Mouse (Mus musculus): ENCODE results near the gene Pum3. TPM values are rescaled to one million over a fixed set of nuclear protein-coding genes. Genes with fewer than 3 reads are reported as not detected.

The Pum3 gene
- polyA plus RNA-seq (2015; fragmentation: Nextera tagmentation; extraction: Ambion mirVana): 62.5 and 68.2 TPM in 2 replicates

DNA sequence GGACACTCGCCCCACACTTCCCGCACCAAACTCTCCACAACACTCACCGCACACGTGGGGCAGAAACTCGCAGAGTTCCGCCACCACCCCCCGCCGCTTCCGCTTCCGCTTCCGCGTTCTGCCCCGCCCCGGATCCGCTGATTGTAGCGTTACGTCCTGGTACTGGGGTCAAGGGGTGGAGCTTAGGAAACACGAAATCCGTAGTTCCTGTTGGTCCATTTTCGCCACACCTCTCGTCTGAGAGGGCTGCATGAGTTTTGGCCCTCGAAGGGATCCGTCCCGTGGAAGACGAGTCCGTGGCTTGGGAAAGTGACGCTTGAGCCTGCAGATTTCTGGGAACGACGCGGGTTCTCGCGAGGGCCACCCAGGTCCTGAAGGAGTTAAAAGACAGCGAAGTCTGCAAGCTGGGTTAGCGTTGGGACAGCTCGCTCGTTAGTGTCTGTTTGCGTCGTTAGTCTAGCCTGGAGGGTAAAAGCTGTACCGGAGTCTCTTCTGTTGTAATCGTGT, at the start of gene Pum3:
TSS of gene Pum3 (minus strand) at position 81 of the 507 bp plus-strand sequence.
- Histone ChIP-seq H3K9me3 (replicated peaks; ENCODE audit: control insufficient read depth, low read length) (no peaks in the 10 kb centered on the region), H3K27ac (ENCODE audit: low read length) (peak within 1 kb of the TSS; percentile 98), H3K4me2 (ENCODE audit: low read depth, low read length) (peak within 1 kb of the TSS; percentile 80), H3K4me1 (ENCODE audit: control insufficient read depth, insufficient read depth, low read length) (peaks cover 14% of the 10 kb centered on the region; the same call in 1 of the 2 replicates), H3K36me3 (ENCODE audit: control insufficient read depth, insufficient read depth, low read length) (peaks cover 2% of the 10 kb centered on the region; the same call in 1 of the 2 replicates), H3K27me3 (ENCODE audit: control insufficient read depth, insufficient read depth, low read length) (no peaks in the 10 kb centered on the region), H3K9ac (ENCODE audit: low read length) (peak within 1 kb of the TSS; percentile 79), H3K4me3 (replicated peaks; ENCODE audit: low read length) (peak within 1 kb of the TSS; percentile 96)
- ATAC-seq (ENCODE audit: insufficient read depth, low FRiP score): peak; percentile 98
- WGBS: under 1% methylated on average over 40 of the region's 40 CpGs

DNA sequence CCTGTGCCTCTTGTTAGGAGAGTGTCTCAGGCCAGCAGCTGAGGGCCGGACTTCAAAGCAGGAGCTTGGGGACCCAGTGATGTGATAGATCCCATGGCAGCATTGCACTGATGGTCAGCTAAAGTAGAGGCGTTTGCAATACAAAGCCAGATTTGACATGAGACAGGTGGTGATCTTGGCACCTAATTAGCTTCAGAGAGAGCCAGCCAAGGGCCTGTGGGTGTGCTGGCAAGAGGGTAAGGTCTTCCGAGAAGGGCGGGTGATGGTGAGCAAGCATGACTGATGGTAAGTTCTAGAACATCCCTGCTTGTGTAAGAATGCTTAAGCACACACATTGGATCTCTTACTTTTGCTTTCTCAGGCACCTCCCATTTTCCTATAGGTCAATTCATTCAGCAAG, 37.1 kb upstream of the Pum3 start:
- Histone ChIP-seq H3K4me2 (ENCODE audit: low read depth, low read length) (no peak overlapping the region), H3K27me3 (ENCODE audit: control insufficient read depth, insufficient read depth, low read length) (no peaks in the 10 kb centered on the region), H3K9ac (ENCODE audit: low read length) (no peak overlapping the region), H3K27ac (ENCODE audit: low read length) (no peak overlapping the region), H3K9me3 (replicated peaks; ENCODE audit: control insufficient read depth, low read length) (no peaks in the 10 kb centered on the region), H3K4me1 (ENCODE audit: control insufficient read depth, insufficient read depth, low read length) (no peaks in the 10 kb centered on the region), H3K36me3 (ENCODE audit: control insufficient read depth, insufficient read depth, low read length) (no peaks in the 10 kb centered on the region), H3K4me3 (replicated peaks; ENCODE audit: low read length) (no peak overlapping the region)
- 70% methylated on average over 4 of the region's 4 CpGs for WGBS
- no peak for ATAC-seq (ENCODE audit: insufficient read depth, low FRiP score)

DNA sequence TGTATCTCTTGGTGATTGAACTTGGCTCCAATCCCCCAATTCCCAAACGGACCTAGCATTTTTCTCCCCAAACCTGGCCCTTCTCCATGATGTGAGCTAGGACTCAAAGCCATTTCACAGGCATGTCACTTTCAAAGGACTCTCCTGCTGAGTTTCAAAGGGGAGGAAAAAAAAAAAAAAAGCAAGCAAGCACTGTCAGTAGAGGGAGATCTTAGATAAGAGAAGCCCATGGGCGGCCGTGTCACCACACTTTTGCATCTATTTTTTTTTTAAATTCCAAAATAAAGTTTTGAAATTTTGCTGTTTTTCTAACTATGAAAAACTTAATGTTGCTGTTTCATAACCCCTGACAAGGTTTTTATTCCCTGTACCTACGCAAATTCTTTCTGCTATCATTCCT, 33.0 kb upstream of the Pum3 start:
- H3K4me1 ChIP-seq (ENCODE audit: control insufficient read depth, insufficient read depth, low read length): no peaks in the 10 kb centered on the region
- no peak for ATAC-seq (ENCODE audit: insufficient read depth, low FRiP score)
- WGBS: 63% methylated on average over 4 of the region's 4 CpGs

DNA sequence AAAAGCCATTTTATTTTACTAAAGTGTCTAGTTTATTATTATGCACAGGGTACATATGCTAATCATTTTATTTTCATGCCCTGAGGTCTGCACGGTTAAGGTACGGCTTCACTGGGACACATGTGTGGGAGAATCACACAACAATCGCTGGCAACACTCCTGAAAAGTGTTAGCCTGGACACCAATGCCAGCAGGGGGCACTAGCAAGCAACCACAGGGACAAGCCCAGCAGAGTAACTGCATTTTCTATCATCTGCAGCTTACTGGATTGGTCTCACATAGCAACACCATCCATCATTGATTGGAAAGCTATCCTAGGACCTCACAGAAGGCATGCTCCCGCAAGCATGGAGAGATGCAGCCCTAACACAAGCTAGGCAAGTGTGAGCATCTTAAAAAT, 20.8 kb upstream of the Pum3 start:
- ATAC-seq (ENCODE audit: insufficient read depth, low FRiP score): 0 out of 2 replicates have a peak, but pooled peaks have one; percentile 7
- 24% methylated on average over 4 of the region's 4 CpGs for WGBS
- H3K4me2 ChIP-seq (ENCODE audit: low read depth, low read length): no peak overlapping the region
- H3K9me3 ChIP-seq (replicated peaks; ENCODE audit: control insufficient read depth, low read length): no peaks in the 10 kb centered on the region
- H3K36me3 ChIP-seq (ENCODE audit: control insufficient read depth, insufficient read depth, low read length): no peaks in the 10 kb centered on the region
- no peaks in the 10 kb centered on the region for H3K4me1 ChIP-seq (ENCODE audit: control insufficient read depth, insufficient read depth, low read length)
- H3K27me3 ChIP-seq (ENCODE audit: control insufficient read depth, insufficient read depth, low read length): no peaks in the 10 kb centered on the region
- H3K9ac ChIP-seq (ENCODE audit: low read length): no peak overlapping the region
- no peak overlapping the region for H3K27ac ChIP-seq (ENCODE audit: low read length)
- H3K4me3 ChIP-seq (replicated peaks; ENCODE audit: low read length): no peak overlapping the region

More for the DNA sequence above, 33.0 kb upstream of the Pum3 start:
- Histone ChIP-seq H3K36me3 (ENCODE audit: control insufficient read depth, insufficient read depth, low read length) (no peaks in the 10 kb centered on the region), H3K27ac (ENCODE audit: low read length) (no peak overlapping the region), H3K4me3 (replicated peaks; ENCODE audit: low read length) (no peak overlapping the region), H3K9ac (ENCODE audit: low read length) (no peak overlapping the region), H3K9me3 (replicated peaks; ENCODE audit: control insufficient read depth, low read length) (no peaks in the 10 kb centered on the region), H3K4me2 (ENCODE audit: low read depth, low read length) (no peak overlapping the region), H3K27me3 (ENCODE audit: control insufficient read depth, insufficient read depth, low read length) (no peaks in the 10 kb centered on the region)

DNA sequence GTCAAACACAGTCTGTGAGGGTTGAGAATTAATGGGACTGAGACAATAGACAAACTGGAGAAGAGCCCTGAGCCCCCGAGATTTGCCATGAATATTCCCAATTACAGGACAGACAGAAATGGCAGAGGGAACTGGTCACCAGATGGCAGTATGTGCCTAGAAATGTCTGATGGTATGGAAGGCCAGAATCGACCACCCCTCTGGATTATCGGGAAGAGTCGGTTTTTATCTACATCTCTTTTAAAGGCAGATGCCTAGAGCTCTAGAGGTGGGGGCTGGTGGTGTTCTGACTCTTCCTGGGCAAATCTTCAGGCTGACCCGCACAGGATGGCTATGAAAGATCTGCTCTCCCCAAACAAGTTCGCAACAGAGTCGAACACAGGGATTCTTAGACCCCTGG, 17.9 kb upstream of the Pum3 start:
- Histone ChIP-seq H3K9me3 (replicated peaks; ENCODE audit: control insufficient read depth, low read length) (no peaks in the 10 kb centered on the region), H3K27ac (ENCODE audit: low read length) (no peak overlapping the region), H3K4me3 (replicated peaks; ENCODE audit: low read length) (no peak overlapping the region), H3K36me3 (ENCODE audit: control insufficient read depth, insufficient read depth, low read length) (no peaks in the 10 kb centered on the region), H3K4me1 (ENCODE audit: control insufficient read depth, insufficient read depth, low read length) (no peaks in the 10 kb centered on the region), H3K27me3 (ENCODE audit: control insufficient read depth, insufficient read depth, low read length) (no peaks in the 10 kb centered on the region), H3K4me2 (ENCODE audit: low read depth, low read length) (no peak overlapping the region), H3K9ac (ENCODE audit: low read length) (peak overlapping the region; percentile 48; the same call in 1 of the 2 replicates)
- ATAC-seq (ENCODE audit: insufficient read depth, low FRiP score): no peak
- WGBS: 25% methylated on average over 7 of the region's 7 CpGs

DNA sequence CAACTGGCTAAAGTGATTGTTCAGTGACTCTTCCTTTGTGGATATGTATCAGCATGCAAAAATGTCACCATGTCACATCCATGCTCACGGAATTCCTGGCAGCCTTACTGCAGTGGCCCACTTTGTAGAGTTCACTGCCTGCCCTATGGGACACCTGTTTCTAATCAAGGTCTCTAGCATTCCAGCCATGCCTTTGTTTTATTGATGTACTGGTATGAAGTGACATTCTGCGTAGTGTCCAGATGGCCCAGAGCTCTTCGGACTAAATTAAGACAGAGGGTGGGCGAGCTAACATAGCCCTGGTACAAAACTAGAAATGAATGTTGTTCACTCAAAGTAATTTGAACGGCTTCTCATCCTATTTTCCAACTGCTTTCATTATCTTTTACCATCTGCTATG, 11.5 kb upstream of the Pum3 start:
- no peak for ATAC-seq (ENCODE audit: insufficient read depth, low FRiP score)
- H3K27ac ChIP-seq (ENCODE audit: low read length): no peak overlapping the region
- no peaks in the 10 kb centered on the region for H3K36me3 ChIP-seq (ENCODE audit: control insufficient read depth, insufficient read depth, low read length)
- no peak overlapping the region for H3K9ac ChIP-seq (ENCODE audit: low read length)
- 75% methylated on average over 5 of the region's 5 CpGs for WGBS
- no peak overlapping the region for H3K4me2 ChIP-seq (ENCODE audit: low read depth, low read length)
- H3K4me1 ChIP-seq (ENCODE audit: control insufficient read depth, insufficient read depth, low read length): no peaks in the 10 kb centered on the region
- no peaks in the 10 kb centered on the region for H3K9me3 ChIP-seq (replicated peaks; ENCODE audit: control insufficient read depth, low read length)
- H3K4me3 ChIP-seq (replicated peaks; ENCODE audit: low read length): no peak overlapping the region
- no peaks in the 10 kb centered on the region for H3K27me3 ChIP-seq (ENCODE audit: control insufficient read depth, insufficient read depth, low read length)

DNA sequence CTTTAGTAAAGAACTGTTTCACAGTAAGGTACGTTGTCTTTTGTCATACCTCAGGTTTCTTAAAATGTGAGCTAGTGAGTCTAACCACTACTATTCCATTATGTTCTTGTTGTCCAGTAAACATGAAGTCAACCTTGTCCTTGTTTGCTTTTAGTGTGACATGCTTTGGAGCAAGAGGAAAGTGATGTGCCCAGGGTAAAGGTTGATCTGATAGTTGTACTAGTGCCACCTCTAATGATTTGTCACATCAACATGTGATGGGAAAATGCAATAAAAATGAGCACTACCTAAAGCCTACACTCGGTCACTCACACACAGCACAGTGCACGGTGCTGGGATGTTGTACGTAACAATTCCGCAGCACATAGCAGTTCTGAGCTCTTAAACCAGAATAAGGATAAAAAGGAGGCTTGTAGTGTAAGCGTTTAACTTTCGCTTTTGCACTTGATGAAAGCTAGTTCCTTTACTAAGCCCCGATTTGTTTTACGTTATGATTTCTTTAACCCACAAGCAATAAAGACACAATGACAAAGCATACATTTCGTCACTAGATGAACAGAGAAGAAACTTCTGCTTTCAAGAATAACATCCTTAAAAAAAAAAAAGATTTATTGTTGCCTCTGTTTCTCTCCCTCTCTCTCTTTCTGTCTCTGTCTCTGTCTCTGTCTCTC, 8.5 kb upstream of the Pum3 start:
- no peaks in the 10 kb centered on the region for H3K36me3 ChIP-seq (ENCODE audit: control insufficient read depth, insufficient read depth, low read length)
- no peak for ATAC-seq (ENCODE audit: insufficient read depth, low FRiP score)
- H3K27ac ChIP-seq (ENCODE audit: low read length): no peak overlapping the region
- no peaks in the 10 kb centered on the region for H3K4me1 ChIP-seq (ENCODE audit: control insufficient read depth, insufficient read depth, low read length)
- H3K9me3 ChIP-seq (replicated peaks; ENCODE audit: control insufficient read depth, low read length): no peaks in the 10 kb centered on the region
- H3K9ac ChIP-seq (ENCODE audit: low read length): no peak overlapping the region
- no peak overlapping the region for H3K4me3 ChIP-seq (replicated peaks; ENCODE audit: low read length)
- WGBS: 76% methylated on average over 10 of the region's 10 CpGs
- no peaks in the 10 kb centered on the region for H3K27me3 ChIP-seq (ENCODE audit: control insufficient read depth, insufficient read depth, low read length)
- H3K4me2 ChIP-seq (ENCODE audit: low read depth, low read length): no peak overlapping the region

DNA sequence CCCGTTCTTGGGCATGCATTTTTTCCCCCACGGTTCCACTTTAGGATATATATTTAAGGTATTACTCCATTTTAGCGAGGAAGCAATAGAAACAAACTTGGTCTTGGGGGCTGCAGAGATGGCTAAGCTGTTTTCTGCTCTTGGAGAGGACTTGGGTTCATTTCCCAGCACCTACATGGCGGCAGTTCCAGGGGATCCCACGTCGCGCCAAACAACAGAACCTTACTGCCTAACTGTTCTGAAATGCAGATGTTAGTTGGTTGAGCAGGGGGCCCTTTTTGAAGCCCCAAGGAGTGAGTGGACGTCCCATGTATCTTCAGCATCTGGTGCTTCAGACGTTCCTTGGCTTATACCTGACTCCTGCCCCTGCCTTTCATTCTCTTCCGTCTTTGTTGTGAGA, 781 bp upstream of the Pum3 start:
- WGBS: under 1% methylated on average over 10 of the region's 10 CpGs
- ATAC-seq (ENCODE audit: insufficient read depth, low FRiP score): no peak
- Histone ChIP-seq H3K9ac (ENCODE audit: low read length) (peak overlapping the region; percentile 74), H3K27me3 (ENCODE audit: control insufficient read depth, insufficient read depth, low read length) (no peaks in the 10 kb centered on the region), H3K27ac (ENCODE audit: low read length) (peak overlapping the region; percentile 98), H3K4me2 (ENCODE audit: low read depth, low read length) (peak overlapping the region; percentile 80), H3K4me3 (replicated peaks; ENCODE audit: low read length) (peak overlapping the region; percentile 96), H3K36me3 (ENCODE audit: control insufficient read depth, insufficient read depth, low read length) (no peaks in the 10 kb centered on the region), H3K4me1 (ENCODE audit: control insufficient read depth, insufficient read depth, low read length) (peaks cover 14% of the 10 kb centered on the region; the same call in 1 of the 2 replicates), H3K9me3 (replicated peaks; ENCODE audit: control insufficient read depth, low read length) (no peaks in the 10 kb centered on the region)

DNA sequence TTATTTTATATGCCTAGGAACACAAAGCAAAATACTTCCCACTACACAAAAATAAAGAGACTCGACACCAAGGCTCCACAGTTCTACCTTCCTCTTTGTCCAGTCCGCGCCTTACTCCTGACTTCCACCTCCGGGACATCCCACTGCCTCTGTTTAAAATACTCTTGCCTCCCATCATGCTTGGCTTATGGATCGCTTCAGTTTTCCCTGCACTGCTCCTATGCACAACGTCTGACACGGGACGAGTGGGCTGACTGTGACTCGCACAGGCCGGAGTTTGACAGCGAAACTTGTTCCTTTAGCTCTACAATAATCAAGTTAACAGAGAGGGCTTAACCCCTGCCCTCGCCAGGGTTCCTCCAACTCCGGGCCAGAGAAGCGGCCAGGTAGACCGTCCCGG, 344 bp downstream of the Pum3 start:
- ATAC-seq (ENCODE audit: insufficient read depth, low FRiP score): peak; percentile 15
- H3K27me3 ChIP-seq (ENCODE audit: control insufficient read depth, insufficient read depth, low read length): no peaks in the 10 kb centered on the region
- peak overlapping the region; percentile 10; the same call in 1 of the 2 replicates for H3K27ac ChIP-seq (ENCODE audit: low read length)

More for the DNA sequence above, 344 bp downstream of the Pum3 start:
- peak overlapping the region; percentile 79 for H3K9ac ChIP-seq (ENCODE audit: low read length)
- H3K4me3 ChIP-seq (replicated peaks; ENCODE audit: low read length): peak overlapping the region; percentile 96
- WGBS: under 1% methylated on average over 16 of the region's 16 CpGs
- peaks cover 14% of the 10 kb centered on the region; the same call in 1 of the 2 replicates for H3K4me1 ChIP-seq (ENCODE audit: control insufficient read depth, insufficient read depth, low read length)
- H3K4me2 ChIP-seq (ENCODE audit: low read depth, low read length): peak overlapping the region; percentile 78
- H3K9me3 ChIP-seq (replicated peaks; ENCODE audit: control insufficient read depth, low read length): no peaks in the 10 kb centered on the region
- H3K36me3 ChIP-seq (ENCODE audit: control insufficient read depth, insufficient read depth, low read length): peaks cover 6% of the 10 kb centered on the region; the same call in 1 of the 2 replicates
